Mouse (Mus musculus) stomach, postnatal 0 days (tissue): ENCODE data around the gene Ctnnbl1. TPM values are rescaled to one million over a fixed set of nuclear protein-coding genes. Genes with fewer than 3 reads are reported as not detected.

ENCODE experiments used
- ATAC-seq: fragments of 200-750 bp; cut with Nextera tagmentation; 2 replicates; pipeline ENCODE4 v1.8.0; 2017; ENCODE audit not compliant: low FRiP score, low TSS enrichment
- DNase-seq: peaks from one replicate; pipeline ENCODE4 v3.0.0-alpha.2; 2016; ENCODE audit warnings: low spot score
- H3K27ac ChIP-seq: fragments of 300-500 bp; sonication (generic); replicated peaks from 2 replicates; pipeline ENCODE4 v1.5.1; 2014; ENCODE audit warnings: mild to moderate bottlenecking, control low read depth
- H3K27me3 ChIP-seq: fragments of 300-500 bp; sonication (generic); 2 replicates; pipeline ENCODE4 v1.6.1; 2014; ENCODE audit warnings: low read length; ENCODE audit not compliant: control insufficient read depth, insufficient read depth
- H3K36me3 ChIP-seq: fragments of 300-500 bp; sonication (generic); 2 replicates; pipeline ENCODE4 v1.6.1; 2014; ENCODE audit warnings: low read length, mixed read lengths; ENCODE audit not compliant: control insufficient read depth, insufficient read depth
- H3K4me1 ChIP-seq: fragments of 300-500 bp; sonication (generic); replicated peaks from 2 replicates; pipeline ENCODE4 v1.6.1; 2014; ENCODE audit warnings: antibody characterized with exemption; ENCODE audit not compliant: control insufficient read depth, insufficient read depth
- H3K4me2 ChIP-seq: fragments of 300-500 bp; sonication (generic); replicated peaks from 2 replicates; pipeline ENCODE4 v1.6.1; 2014; ENCODE audit warnings: low read depth, mild to moderate bottlenecking, control low read depth, moderate library complexity
- H3K4me3 ChIP-seq: fragments of 300-500 bp; sonication (generic); 2 replicates; pipeline ENCODE4 v1.5.1; 2014; ENCODE audit warnings: low read depth, low read length, control low read depth
- H3K9ac ChIP-seq: fragments of 300-500 bp; sonication (generic); 2 replicates; pipeline ENCODE4 v1.6.1; 2014; ENCODE audit warnings: mild to moderate bottlenecking, low read length, control low read depth, mixed read lengths
- H3K9me3 ChIP-seq: fragments of 300-500 bp; sonication (generic); 2 replicates; pipeline ENCODE4 v1.6.1; 2016; ENCODE audit warnings: low read length; ENCODE audit not compliant: control insufficient read depth
- CTCF ChIP-seq: IDR thresholded peaks from 2 replicates; pipeline ENCODE4 v1.5.1; 2016; ENCODE audit warnings: antibody characterized with exemption, low read depth, mild to moderate bottlenecking, moderate library complexity
- EP300 ChIP-seq: optimal IDR thresholded peaks from 2 replicates; pipeline ENCODE3; 2016; ENCODE audit warnings: antibody characterized with exemption
- WGBS: fragments of 180-500 bp; shearing (Covaris S2); extraction: QIAGEN DNeasy Blood & Tissue Kit; methylation state at CpG from one replicate; pipeline ENCODE4 v1.1.7; 2014; 5-methylcytosine and 5-hydroxymethylcytosine counted together
- polyA plus RNA-seq: library from polyadenylated mRNA; unstranded; fragments of >200 nt; fragmentation: Nextera tagmentation; extraction: Ambion mirVana; gene quantifications from 2 replicates; pipeline ENCODE4 v1.2.1, GENCODE M21; 2015

The Ctnnbl1 gene
- polyA plus RNA-seq, 1 experiment from 2014 or later: 23.9 TPM

DNA sequence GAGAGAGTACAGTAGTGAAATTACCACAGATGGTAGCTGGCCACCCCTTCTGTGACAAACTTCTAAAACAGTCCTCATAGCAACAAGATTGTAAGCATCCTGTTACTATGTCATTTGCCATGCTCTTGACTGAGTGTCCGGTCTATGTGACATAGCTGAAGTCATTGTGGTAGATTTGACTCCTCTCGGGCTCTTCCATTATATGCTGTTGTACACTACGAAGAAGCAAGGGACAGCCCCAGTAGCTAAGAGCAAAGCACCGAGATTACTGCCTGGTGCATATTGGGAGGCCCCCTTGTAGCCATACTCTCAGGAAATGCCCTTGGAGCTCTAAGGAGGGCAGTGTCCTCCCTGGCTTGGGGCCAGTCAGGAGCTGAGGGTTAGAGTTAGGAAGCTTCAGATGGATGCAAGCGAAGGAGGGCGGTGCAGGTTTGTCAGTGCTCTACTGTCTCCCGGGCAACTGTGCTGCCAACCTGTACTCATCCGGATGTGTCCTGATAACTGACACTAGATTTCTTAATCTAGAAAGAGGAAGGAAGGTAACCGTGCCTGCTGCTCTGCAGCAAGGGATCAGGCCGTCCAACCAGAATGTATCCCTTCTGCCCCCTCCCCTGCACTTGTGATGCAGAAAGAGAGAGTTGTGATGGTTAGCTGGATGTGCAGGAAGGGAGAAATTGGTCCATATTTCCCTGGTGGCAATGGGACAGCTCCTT is 55.8 kb downstream of the Ctnnbl1 start:
- Histone ChIP-seq H3K36me3 (no peaks in the 10 kb centered on the region; the same call in 1 of the 2 replicates), H3K27me3 (no peaks in the 10 kb centered on the region), H3K9me3 (no peaks in the 10 kb centered on the region), H3K27ac (no peak overlapping the region), H3K4me2 (no peak overlapping the region), H3K4me1 (no peaks in the 10 kb centered on the region), H3K9ac (no peak overlapping the region), H3K4me3 (no peak overlapping the region)
- ATAC-seq: no peak
- WGBS: 88% methylated on average over 10 of the region's 10 CpGs
- no peak for TF ChIP-seq EP300
- TF ChIP-seq CTCF: no peak
- DNase-seq: no peak

DNA sequence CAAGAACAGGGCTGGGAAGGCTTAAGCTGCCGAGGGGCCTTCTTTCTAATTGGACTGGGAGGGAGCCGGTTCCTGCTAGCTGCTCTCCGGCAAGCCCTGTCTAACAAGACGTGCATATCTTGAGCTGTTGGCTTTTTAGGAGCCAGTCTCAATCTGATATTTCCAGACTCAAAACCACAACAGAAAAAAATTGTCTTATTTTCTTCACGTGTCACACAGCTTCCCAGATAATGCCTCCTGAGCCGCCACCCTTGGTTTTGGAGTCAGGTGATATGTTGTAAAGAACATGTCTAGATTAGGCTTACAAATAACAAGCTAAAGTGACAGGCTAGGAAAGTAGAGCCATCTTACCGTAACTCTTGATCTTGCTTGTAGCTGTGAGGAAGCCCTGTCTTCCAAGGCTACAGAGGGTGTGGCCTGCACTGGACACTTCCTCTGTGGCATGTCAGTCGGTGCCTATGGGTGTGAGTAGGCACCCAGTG is 56.7 kb downstream of the Ctnnbl1 start:
- Histone ChIP-seq H3K4me3 (no peak overlapping the region), H3K36me3 (no peaks in the 10 kb centered on the region; the same call in 1 of the 2 replicates), H3K4me2 (no peak overlapping the region), H3K27ac (no peak overlapping the region), H3K27me3 (no peaks in the 10 kb centered on the region), H3K9ac (no peak overlapping the region), H3K4me1 (no peaks in the 10 kb centered on the region), H3K9me3 (no peaks in the 10 kb centered on the region)
- whole genome bisulfite sequencing: 73% methylated on average over 8 of the region's 8 CpGs
- no peak for DNase-seq
- ATAC-seq: no peak
- TF ChIP-seq CTCF: no peak
- no peak for TF ChIP-seq EP300

DNA sequence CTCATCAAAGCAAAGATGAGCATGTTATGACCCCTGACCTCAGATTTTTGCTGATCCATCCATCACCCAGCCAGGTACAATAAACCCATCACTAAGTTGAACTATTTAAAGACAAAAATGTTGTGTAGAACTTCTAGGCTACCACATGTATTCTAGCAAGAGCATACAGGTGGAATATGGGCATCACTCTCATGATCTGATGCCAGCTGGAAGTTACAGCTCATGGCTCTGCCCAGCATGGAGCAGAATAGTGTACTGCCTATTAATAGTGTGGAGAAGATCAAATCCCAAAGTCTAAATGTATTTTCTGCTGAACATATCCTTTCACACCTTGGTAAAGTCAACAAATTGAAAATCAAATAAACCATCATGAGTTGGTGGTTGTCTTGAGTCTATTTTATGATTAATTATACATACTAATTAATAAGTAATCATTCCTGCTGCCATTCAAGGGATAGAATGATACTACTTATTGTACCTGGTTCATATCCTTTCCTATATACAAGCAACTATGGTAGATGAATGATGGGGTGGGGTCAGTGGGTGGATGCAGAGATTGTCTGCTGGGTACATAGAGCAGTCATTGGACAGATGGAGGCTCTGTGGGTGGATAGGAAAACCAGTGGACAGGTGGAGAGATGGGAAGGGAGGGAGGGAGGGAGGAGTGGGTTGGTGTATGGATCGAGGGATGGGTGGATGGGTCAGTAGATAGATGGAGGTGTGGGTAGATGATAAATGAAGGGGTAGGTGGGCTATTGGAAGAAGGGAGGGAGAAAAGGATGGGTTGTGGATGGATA is 58.6 kb downstream of the Ctnnbl1 start:
- no peaks in the 10 kb centered on the region for H3K36me3 ChIP-seq
- H3K9ac ChIP-seq: no peak overlapping the region
- H3K27ac ChIP-seq: no peak overlapping the region
- H3K27me3 ChIP-seq: no peaks in the 10 kb centered on the region
- H3K4me1 ChIP-seq: no peaks in the 10 kb centered on the region
- ATAC-seq (no peak), DNase-seq (no peak)
- H3K9me3 ChIP-seq: no peaks in the 10 kb centered on the region
- no peak overlapping the region for H3K4me2 ChIP-seq
- no peak for TF ChIP-seq CTCF
- TF ChIP-seq EP300: no peak
- 100% methylated on average over 1 of the region's 1 CpGs for WGBS
- no peak overlapping the region for H3K4me3 ChIP-seq

DNA sequence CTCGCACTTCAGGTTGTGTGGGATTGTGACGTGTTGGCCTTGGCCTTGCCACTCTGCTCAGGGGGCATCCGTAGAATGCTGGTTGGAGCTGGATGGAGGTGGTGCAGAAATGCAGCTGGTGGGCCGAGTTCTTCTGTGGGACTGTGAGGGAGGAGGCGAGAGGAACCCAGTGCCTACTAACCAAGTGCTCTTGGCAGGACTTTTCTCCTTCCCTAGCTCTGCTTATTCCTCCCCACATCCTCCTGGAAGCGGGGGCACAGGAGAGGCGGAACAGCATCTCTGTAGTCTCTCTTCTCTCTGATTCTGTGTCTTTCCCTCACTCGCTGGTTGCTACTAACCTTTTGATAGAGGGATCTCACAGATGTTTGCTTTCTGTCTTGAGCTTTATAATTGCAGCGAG is 62.3 kb downstream of the Ctnnbl1 start:
- Histone ChIP-seq H3K9me3 (no peaks in the 10 kb centered on the region), H3K4me1 (no peaks in the 10 kb centered on the region), H3K36me3 (peaks cover 3% of the 10 kb centered on the region; the same call in 1 of the 2 replicates), H3K4me3 (no peak overlapping the region), H3K4me2 (no peak overlapping the region), H3K27me3 (no peaks in the 10 kb centered on the region), H3K27ac (no peak overlapping the region), H3K9ac (no peak overlapping the region)
- ATAC-seq (no peak), DNase-seq (no peak)
- no peak for TF ChIP-seq EP300
- TF ChIP-seq CTCF: no peak
- WGBS: 92% methylated on average over 9 of the region's 9 CpGs

DNA sequence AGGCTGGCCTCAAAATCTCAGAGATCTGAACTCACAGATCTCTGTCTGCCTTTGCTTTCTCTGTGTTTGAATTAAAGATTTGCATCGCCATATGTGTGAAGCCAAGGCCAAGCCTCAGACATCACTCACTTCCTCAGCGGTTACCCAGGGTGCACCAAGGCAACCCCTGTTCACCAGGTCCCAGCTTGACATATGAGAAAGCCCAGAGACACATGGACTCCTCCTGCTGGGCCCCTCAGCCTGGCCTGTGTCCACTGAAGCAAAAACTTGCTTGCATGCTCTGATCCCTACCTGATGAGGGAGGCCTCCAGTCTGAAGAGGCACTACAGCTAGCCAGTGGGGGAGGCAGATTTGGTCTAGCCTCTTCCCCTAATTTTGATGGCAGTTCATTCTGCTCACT is 63.1 kb downstream of the Ctnnbl1 start:
- H3K4me1 ChIP-seq: no peaks in the 10 kb centered on the region
- H3K27me3 ChIP-seq: no peaks in the 10 kb centered on the region
- H3K9me3 ChIP-seq: no peaks in the 10 kb centered on the region
- DNase-seq (no peak), ATAC-seq (no peak)
- no peak overlapping the region for H3K4me2 ChIP-seq
- TF ChIP-seq CTCF: no peak
- TF ChIP-seq EP300: no peak
- H3K9ac ChIP-seq: no peak overlapping the region
- no peak overlapping the region for H3K27ac ChIP-seq
- peaks cover 3% of the 10 kb centered on the region; the same call in 1 of the 2 replicates for H3K36me3 ChIP-seq
- H3K4me3 ChIP-seq: no peak overlapping the region
- WGBS: 80% methylated on average over 2 of the region's 2 CpGs
